In genomic region chr17:23862926-23863325, GRCm38 (mm10) we compare ENCODE assay signal across 26 mouse cellular contexts. TPM values are rescaled to one million over a fixed set of nuclear protein-coding genes. Genes with fewer than 3 reads are reported as not detected.
"Had no signal": no experiment of that assay in that cellular context is flagged by ENCODE, and none has a peak within 500 bp of the region (broad histone marks: within the 10 kb centered on the region; RNA-seq: fewer than 3 reads in every experiment).

No protein-coding gene starts in this region.

- DNase-seq: lung, embryonic 14.5 days; lung, postnatal 10 days; lung, postnatal 4 days; midbrain, embryonic 14.5 days; retina, postnatal 1 day; right cerebral cortex, adult 18-20 months; right cerebral cortex, postnatal 25 days; right cerebral cortex, postnatal 4 days; spleen, adult 18-20 months; thymus, adult 18-20 months; thymus, postnatal 14 days; thymus, postnatal 36 days had no signal

RNA-seq across cellular contexts. Expression of gene Prss21, which starts 4.9 kb away (rescaled TPM):
- total RNA-seq: megakaryocyte, adult 5-6 weeks; megakaryocyte-erythroid progenitor cell, adult 5-6 weeks had no signal
- polyA plus RNA-seq: lung, embryonic 14.5 days; lung, embryonic 16.5 days; midbrain, embryonic 10.5 days; midbrain, embryonic 12.5 days; midbrain, embryonic 14.5 days; midbrain, embryonic 16.5 days; myocyte; neural tube, embryonic 11.5 days; neural tube, embryonic 13.5 days; neural tube, embryonic 15.5 days; small intestine, adult 2 months; stomach, embryonic 14.5 days; stomach, embryonic 16.5 days; thymus, postnatal 0 days had no signal

RNA-seq across cellular contexts. Expression of gene Dcpp1, which starts 17.8 kb away (rescaled TPM):
- total RNA-seq: megakaryocyte, adult 5-6 weeks; megakaryocyte-erythroid progenitor cell, adult 5-6 weeks had no signal
- polyA plus RNA-seq: lung, embryonic 16.5 days; midbrain, embryonic 10.5 days; midbrain, embryonic 12.5 days; midbrain, embryonic 14.5 days; midbrain, embryonic 16.5 days; myocyte; neural tube, embryonic 11.5 days; neural tube, embryonic 13.5 days; neural tube, embryonic 15.5 days; small intestine, adult 2 months; stomach, embryonic 14.5 days; stomach, embryonic 16.5 days had no signal

RNA-seq across cellular contexts. Expression of gene Dcpp2, which starts 17.8 kb away (rescaled TPM):
- total RNA-seq: megakaryocyte, adult 5-6 weeks; megakaryocyte-erythroid progenitor cell, adult 5-6 weeks had no signal
- polyA plus RNA-seq: lung, embryonic 14.5 days; lung, embryonic 16.5 days; midbrain, embryonic 10.5 days; midbrain, embryonic 12.5 days; midbrain, embryonic 14.5 days; midbrain, embryonic 16.5 days; myocyte; neural tube, embryonic 11.5 days; neural tube, embryonic 13.5 days; neural tube, embryonic 15.5 days; small intestine, adult 2 months; stomach, embryonic 14.5 days; stomach, embryonic 16.5 days had no signal

RNA-seq across cellular contexts. Expression of gene Prss41, which starts 19.0 kb away (rescaled TPM):
- total RNA-seq: megakaryocyte, adult 5-6 weeks; megakaryocyte-erythroid progenitor cell, adult 5-6 weeks had no signal

RNA-seq across cellular contexts. Expression of gene Prss32, which starts 19.3 kb away (rescaled TPM):
- total RNA-seq: megakaryocyte, adult 5-6 weeks; megakaryocyte-erythroid progenitor cell, adult 5-6 weeks had no signal
- polyA plus RNA-seq: lung, embryonic 14.5 days; lung, embryonic 16.5 days; midbrain, embryonic 10.5 days; midbrain, embryonic 12.5 days; midbrain, embryonic 14.5 days; midbrain, embryonic 16.5 days; neural tube, embryonic 11.5 days; neural tube, embryonic 13.5 days had no signal
